Mouse (Mus musculus) cerebellum, adult 2 months (tissue): Measurements from ENCODE around the gene Fyb. TPM values are rescaled to one million over a fixed set of nuclear protein-coding genes. Genes with fewer than 3 reads are reported as not detected.
A peak's percentile ranks its signal among the peaks of the same experiment; 100 is the strongest.

Source experiments
- DNase-seq, 2 experiments: peaks; one replicate each; pipeline ENCODE4 v3.0.0; 2021
- H3K27ac ChIP-seq: fragments of 200-500 bp; 2 replicates; pipeline ENCODE4 v1.5.1; 2012; ENCODE audit warnings: low read length, control low read depth, inconsistent platforms; ENCODE audit not compliant: insufficient read depth
- H3K27me3 ChIP-seq: fragments of 200-500 bp; 2 replicates; pipeline ENCODE4 v1.6.1; 2012; ENCODE audit warnings: inconsistent platforms, mild to moderate bottlenecking, low read length, moderate library complexity; ENCODE audit not compliant: control insufficient read depth, insufficient read depth
- H3K4me1 ChIP-seq: fragments of 200-500 bp; 2 replicates; pipeline ENCODE4 v1.6.1; 2011; ENCODE audit warnings: low read length; ENCODE audit not compliant: control insufficient read depth, insufficient read depth
- H3K4me3 ChIP-seq: fragments of 200-500 bp; replicated peaks from 2 replicates; pipeline ENCODE3; 2011; ENCODE audit warnings: mild to moderate bottlenecking, low read depth, low read length, control low read depth; ENCODE audit not compliant: insufficient read depth
- CTCF ChIP-seq: fragments of 200-500 bp; IDR thresholded peaks from 2 replicates; pipeline ENCODE4 v1.5.1; 2011; ENCODE audit warnings: low read depth, mild to moderate bottlenecking, control low read depth, low read length, moderate library complexity, borderline replicate concordance; ENCODE audit not compliant: insufficient read depth
- POLR2A ChIP-seq: fragments of 200-500 bp; IDR thresholded peaks from 2 replicates; pipeline ENCODE4 v1.6.1; 2011; ENCODE audit warnings: low read length, control low read depth, borderline replicate concordance; ENCODE audit not compliant: insufficient read depth
- WGBS: fragments of 180-500 bp; shearing (Covaris S2); methylation state at CpG from one replicate; pipeline ENCODE4 v1.1.7; 2018; 5-methylcytosine and 5-hydroxymethylcytosine counted together
- polyA plus RNA-seq: library from polyadenylated mRNA; depleted of rRNA; stranded (reverse); fragments of >200 nt; gene quantifications from 2 replicates; pipeline ENCODE4 v1.2.3, GENCODE M21; 2012

Fyb gene
- polyA plus RNA-seq, 1 experiment = 2.3 TPM

DNA sequence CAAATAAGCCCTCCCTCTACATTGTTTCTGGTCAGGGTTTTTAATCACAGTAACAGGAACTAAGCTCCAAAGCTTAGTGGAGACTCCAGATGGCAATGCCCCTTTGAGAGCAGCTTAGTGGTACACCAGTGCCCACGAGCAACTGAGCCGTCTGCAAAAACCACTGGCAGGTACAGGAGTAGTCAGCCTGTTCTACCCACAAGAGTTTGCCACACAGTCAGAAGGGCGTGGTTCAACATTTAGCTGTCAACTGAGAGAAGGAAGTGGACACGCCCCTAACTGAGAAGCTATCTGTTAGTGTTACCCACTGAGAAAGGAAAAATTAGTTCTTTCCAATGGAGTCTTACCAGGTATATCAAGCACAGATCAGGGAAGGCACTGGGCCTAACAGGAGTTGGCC is 32.1 kb downstream of the Fyb start:
- TF ChIP-seq POLR2A (no peak), CTCF (no peak)
- DNase-seq = no peak
- Histone ChIP-seq H3K27me3 (no peaks in the 10 kb centered on the region), H3K4me1 (no peaks in the 10 kb centered on the region), H3K27ac (no peak overlapping the region), H3K4me3 (no peak overlapping the region)
- WGBS = 80% methylated on average over 4 of the region's 4 CpGs

DNA sequence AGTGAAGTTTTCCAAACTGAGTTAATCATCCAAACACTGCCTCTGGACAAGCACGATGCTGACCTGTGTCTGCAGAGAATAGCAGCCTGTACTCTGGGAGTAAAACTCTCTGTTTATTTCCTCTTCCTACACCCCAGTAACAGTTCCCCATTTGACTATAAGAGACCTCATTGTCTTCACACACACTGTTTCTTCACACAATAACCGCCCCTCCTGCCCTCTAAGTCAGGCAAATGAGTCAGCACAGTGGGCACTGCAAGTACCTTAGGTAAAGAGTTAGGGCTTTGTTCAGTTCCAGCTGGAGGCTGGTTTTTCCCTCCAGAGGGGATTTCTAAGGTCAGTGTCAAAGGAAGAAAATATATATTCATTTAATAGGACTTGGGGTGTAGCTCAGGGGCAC is 32.9 kb downstream of the Fyb start:
- Histone ChIP-seq H3K27ac (no peak overlapping the region), H3K4me1 (no peaks in the 10 kb centered on the region), H3K27me3 (no peaks in the 10 kb centered on the region), H3K4me3 (no peak overlapping the region)
- DNase-seq = peak in 1 of 2 experiments; percentile 9
- TF ChIP-seq POLR2A (no peak), CTCF (no peak)
- WGBS = 54% methylated on average over 2 of the region's 2 CpGs

DNA sequence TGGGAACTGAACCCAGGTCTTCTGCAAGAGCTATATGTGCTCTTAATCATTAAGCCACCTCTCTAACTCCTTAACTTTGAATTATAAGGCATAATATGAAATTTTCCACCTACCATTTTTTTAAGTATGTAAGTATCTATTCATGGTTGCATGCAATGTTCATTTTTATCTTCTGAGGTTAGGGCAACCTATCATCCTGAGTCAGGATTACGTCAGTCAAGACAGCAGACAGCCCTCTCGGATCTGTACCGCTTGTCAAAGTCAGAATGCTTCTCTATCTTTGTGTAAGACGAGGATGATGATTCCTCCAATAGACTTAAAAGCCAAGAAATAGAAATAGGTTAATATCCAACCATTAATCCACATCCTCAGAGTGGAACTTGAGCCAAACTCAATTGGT is 33.6 kb downstream of the Fyb start:
- H3K4me1 ChIP-seq = no peaks in the 10 kb centered on the region
- H3K27me3 ChIP-seq = no peaks in the 10 kb centered on the region
- WGBS = 90% methylated on average over 4 of the region's 4 CpGs
- H3K27ac ChIP-seq = no peak overlapping the region
- H3K4me3 ChIP-seq = no peak overlapping the region
- TF ChIP-seq CTCF (no peak), POLR2A (no peak)
- DNase-seq = no peak

DNA sequence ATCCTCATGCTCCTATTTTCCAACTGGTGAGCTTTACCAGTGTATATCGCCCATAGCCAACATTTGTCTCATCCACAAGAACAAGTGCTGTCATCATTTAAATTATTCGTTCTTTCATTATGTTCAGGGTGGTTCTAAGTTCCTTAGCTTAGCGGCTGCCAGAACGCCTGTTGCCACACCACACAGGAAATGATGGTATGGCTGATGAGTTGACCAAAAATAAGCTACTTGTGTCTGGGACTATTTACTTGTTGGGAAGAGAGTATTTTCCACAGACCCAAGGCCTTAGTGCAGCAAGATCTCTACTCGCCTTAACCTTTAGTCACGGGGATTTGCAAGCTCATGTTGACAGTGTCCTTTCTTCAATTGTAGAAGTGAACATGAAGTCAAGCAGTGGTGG is 34.3 kb downstream of the Fyb start:
- no peak overlapping the region for H3K4me3 ChIP-seq
- H3K27me3 ChIP-seq = no peaks in the 10 kb centered on the region
- no peak overlapping the region for H3K27ac ChIP-seq
- WGBS = 90% methylated on average over 6 of the region's 6 CpGs
- DNase-seq = no peak
- TF ChIP-seq CTCF (no peak), POLR2A (no peak)
- no peaks in the 10 kb centered on the region for H3K4me1 ChIP-seq

DNA sequence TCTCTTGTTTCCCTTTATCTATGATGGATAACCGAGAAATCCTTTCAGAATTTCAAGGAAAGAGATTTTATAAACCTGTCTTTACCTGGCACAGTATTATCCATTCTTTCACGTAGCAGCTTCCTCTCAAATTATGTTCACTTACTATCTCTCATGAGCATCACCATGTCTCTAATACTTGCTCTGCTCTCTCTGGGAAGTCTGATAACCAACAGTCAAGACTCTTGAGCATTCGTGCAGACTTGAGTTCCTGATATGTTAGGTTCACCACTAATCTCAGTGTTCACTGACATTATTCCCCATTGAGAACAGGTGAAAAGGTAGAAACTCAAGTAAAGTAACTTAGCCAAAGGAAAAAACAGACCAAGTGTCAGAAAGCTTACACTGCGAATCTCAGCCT is 34.9 kb downstream of the Fyb start:
- Histone ChIP-seq H3K4me1 (no peaks in the 10 kb centered on the region), H3K4me3 (no peak overlapping the region), H3K27ac (no peak overlapping the region), H3K27me3 (no peaks in the 10 kb centered on the region)
- TF ChIP-seq CTCF (no peak), POLR2A (no peak)
- 89% methylated on average over 4 of the region's 4 CpGs for WGBS
- DNase-seq = no peak

DNA sequence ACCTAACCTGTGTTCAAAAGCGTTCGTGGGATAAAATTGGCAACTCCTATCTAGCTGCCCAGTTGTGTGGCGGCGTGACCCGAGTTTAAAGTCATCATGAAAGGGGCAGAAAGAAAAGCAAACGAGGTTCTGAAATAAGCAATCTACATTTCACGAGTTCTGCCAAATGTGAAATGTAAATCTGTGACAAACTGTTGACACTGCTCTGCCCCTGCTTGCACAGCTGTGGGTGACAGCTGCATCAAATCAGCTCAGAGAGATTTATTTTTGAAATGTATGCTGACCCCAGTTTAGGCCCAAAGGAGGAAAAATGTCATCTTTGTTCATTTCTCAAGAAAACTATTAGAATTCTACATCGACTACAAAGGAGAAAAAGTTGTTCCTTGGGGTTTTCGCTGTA is 36.5 kb downstream of the Fyb start:
- no peak for DNase-seq
- TF ChIP-seq POLR2A = no peak
- TF ChIP-seq CTCF = no peak
- no peak overlapping the region for H3K27ac ChIP-seq
- no peaks in the 10 kb centered on the region for H3K27me3 ChIP-seq
- no peaks in the 10 kb centered on the region for H3K4me1 ChIP-seq
- WGBS = 78% methylated on average over 9 of the region's 9 CpGs
- H3K4me3 ChIP-seq = no peak overlapping the region

DNA sequence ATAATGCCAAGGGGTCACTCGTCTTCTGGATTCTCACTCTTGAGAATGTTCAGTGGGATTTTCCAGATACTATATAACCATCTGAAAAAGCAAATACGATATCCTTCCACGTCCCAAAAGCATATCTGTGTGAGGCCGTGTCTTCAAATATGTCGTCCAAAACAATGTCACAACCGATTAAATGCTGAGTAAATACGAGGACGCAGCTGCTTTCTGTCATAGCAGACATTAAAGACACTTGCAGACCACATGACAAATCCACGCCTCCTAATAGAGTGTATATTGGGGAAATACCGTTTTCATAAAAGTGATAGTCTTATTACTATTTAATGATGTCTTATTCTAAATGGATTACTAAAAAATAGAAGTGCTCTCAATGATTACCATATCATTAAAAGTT is 38.0 kb downstream of the Fyb start:
- TF ChIP-seq CTCF = no peak
- no peak for TF ChIP-seq POLR2A
- H3K4me3 ChIP-seq = no peak overlapping the region
- no peaks in the 10 kb centered on the region for H3K4me1 ChIP-seq
- H3K27ac ChIP-seq = no peak overlapping the region
- H3K27me3 ChIP-seq = no peaks in the 10 kb centered on the region
- 63% methylated on average over 10 of the region's 10 CpGs for WGBS
- no peak for DNase-seq

DNA sequence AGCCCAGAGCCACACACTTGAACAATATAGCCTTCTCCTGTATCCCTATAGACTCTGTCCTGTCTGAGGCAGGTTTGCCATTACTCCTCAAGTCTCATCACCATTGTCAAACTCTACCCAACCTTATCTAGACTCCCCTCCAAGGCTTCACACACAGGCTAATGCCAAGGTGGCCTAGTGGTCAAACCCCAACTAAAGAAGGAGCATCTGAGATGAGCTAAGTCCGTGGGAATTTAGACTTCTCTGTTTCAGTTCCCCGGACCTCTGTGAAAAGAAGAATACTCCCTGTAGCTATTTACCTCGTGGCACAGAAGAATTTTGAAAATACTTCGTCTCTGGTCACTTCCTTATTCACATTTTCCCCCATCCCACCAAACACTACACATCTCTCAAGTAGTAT is 39.5 kb downstream of the Fyb start:
- DNase-seq = no peak
- WGBS = 88% methylated on average over 4 of the region's 4 CpGs
- no peak for TF ChIP-seq CTCF
- no peak for TF ChIP-seq POLR2A
- no peaks in the 10 kb centered on the region for H3K4me1 ChIP-seq
- no peak overlapping the region for H3K4me3 ChIP-seq
- no peak overlapping the region for H3K27ac ChIP-seq
- H3K27me3 ChIP-seq = no peaks in the 10 kb centered on the region

DNA sequence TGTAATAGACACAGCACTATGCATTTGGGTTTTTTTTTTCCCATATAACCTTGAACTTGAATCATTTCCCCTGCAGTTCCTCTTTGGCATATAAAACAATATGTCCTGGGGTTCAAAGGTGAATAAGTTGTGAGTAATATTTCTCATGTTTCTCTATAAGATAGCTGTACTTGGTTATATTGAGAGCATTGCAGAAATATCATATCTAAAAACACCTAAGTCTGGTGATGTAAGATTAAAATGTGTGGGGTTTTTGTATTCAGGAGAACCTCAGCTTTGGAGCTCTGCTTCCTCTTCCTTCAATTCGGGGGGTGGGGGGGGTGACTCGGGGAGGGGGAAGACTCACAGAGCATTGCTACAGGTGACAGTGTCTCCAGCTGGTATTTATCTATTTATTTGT is 40.0 kb downstream of the Fyb start:
- Histone ChIP-seq H3K4me3 (no peak overlapping the region), H3K27ac (no peak overlapping the region), H3K27me3 (no peaks in the 10 kb centered on the region), H3K4me1 (no peaks in the 10 kb centered on the region)
- 86% methylated on average over 2 of the region's 2 CpGs for WGBS
- no peak for DNase-seq
- TF ChIP-seq POLR2A (no peak), CTCF (no peak)
